Mouse (Mus musculus) heart, embryonic 11.5 days (tissue): ENCODE results near the gene Vps11. TPM values are rescaled to one million over a fixed set of nuclear protein-coding genes. Genes with fewer than 3 reads are reported as not detected.

ENCODE experiments used
- microRNA-seq: library from miRNA; unstranded; fragments of <30 nt; microRNA quantifications from one replicate; pipeline ENCODE4, GENCODE M21; 2016; ENCODE audit warnings: borderline number of aligned reads
- polyA plus RNA-seq: library from polyadenylated mRNA; unstranded; fragments of >200 nt; fragmentation: Nextera tagmentation; extraction: Ambion mirVana; gene quantifications from 2 replicates; pipeline ENCODE4 v1.2.1, GENCODE M21; 2014

The Vps11 gene
- polyA plus RNA-seq, 1 experiment from 2014 or later, result 15.1 TPM

Small RNAs within 50 kb of the gene (microRNA-seq; reads per million reads assigned to microRNA genes)
- gene Gm44335, result 0.34 reads per million
- gene Mir7085, result 0.47 reads per million

Other genes starting within 250 kb of the Vps11 start
- 0.28 TPM in 1 of 2 replicates, not detected in the other for gene Gm49380, start 248.2 kb downstream of the Vps11 start, polyA plus RNA-seq
- gene Rnf26, start 248.2 kb downstream of the Vps11 start, polyA plus RNA-seq, result 35.2 and 38.2 TPM in 2 replicates
- gene Mcam, start 227.2 kb downstream of the Vps11 start, polyA plus RNA-seq, result 86.2 and 105 TPM in 2 replicates
- gene Cbl, start 127.6 kb downstream of the Vps11 start, polyA plus RNA-seq, result 12.6 and 14.8 TPM in 2 replicates
- gene Ccdc153, start 121.0 kb downstream of the Vps11 start, polyA plus RNA-seq, result not detected in 2 replicates
- not detected in 2 replicates for gene Pdzd3, start 110.2 kb downstream of the Vps11 start, polyA plus RNA-seq
- gene Nlrx1, start 93.1 kb downstream of the Vps11 start, polyA plus RNA-seq, result 3.6 and 4.9 TPM in 2 replicates
- gene Abcg4, start 73.1 kb downstream of the Vps11 start, polyA plus RNA-seq, result 2.7 and 3.3 TPM in 2 replicates
- gene Hinfp, start 56.0 kb downstream of the Vps11 start, polyA plus RNA-seq, result 15.3 and 15.9 TPM in 2 replicates
- 4.7 and 7.1 TPM in 2 replicates for gene C2cd2l, start 41.4 kb downstream of the Vps11 start, polyA plus RNA-seq
- gene Dpagt1, start 35.7 kb downstream of the Vps11 start, polyA plus RNA-seq, result 40.2 and 46.3 TPM in 2 replicates
- 199 and 232 TPM in 2 replicates for gene H2afx, start 27.0 kb downstream of the Vps11 start, polyA plus RNA-seq
- gene Hmbs, start 17.4 kb downstream of the Vps11 start, polyA plus RNA-seq, result 258 and 291 TPM in 2 replicates
- gene Hyou1, start 17.8 kb upstream of the Vps11 start, polyA plus RNA-seq, result 18.2 and 19.4 TPM in 2 replicates
- 31.1 and 31.5 TPM in 2 replicates for gene Slc37a4, start 35.2 kb upstream of the Vps11 start, polyA plus RNA-seq
- 1,538 and 1,582 TPM in 2 replicates for gene Rps25, start 45.5 kb upstream of the Vps11 start, polyA plus RNA-seq
- 76.8 and 79.1 TPM in 2 replicates for gene Trappc4, start 45.9 kb upstream of the Vps11 start, polyA plus RNA-seq
- gene Ccdc84, start 56.9 kb upstream of the Vps11 start, polyA plus RNA-seq, result 21.8 and 25.4 TPM in 2 replicates
- gene Foxr1, start 79.5 kb upstream of the Vps11 start, polyA plus RNA-seq, result not detected in 2 replicates
- 0.14 TPM in 1 of 2 replicates, not detected in the other for gene Upk2, start 93.3 kb upstream of the Vps11 start, polyA plus RNA-seq
- gene Bcl9l, start 121.2 kb upstream of the Vps11 start, polyA plus RNA-seq, result 8.7 and 9.3 TPM in 2 replicates
- gene Cxcr5, start 200.2 kb upstream of the Vps11 start, polyA plus RNA-seq, result 0.06 TPM in 1 of 2 replicates, not detected in the other
- 7.7 and 15.0 TPM in 2 replicates for gene Ddx6, start 243.2 kb upstream of the Vps11 start, polyA plus RNA-seq